Mouse (Mus musculus) neural tube, embryonic 11.5 days (tissue): ENCODE results near the gene Slc9a3r2. TPM values are rescaled to one million over a fixed set of nuclear protein-coding genes. Genes with fewer than 3 reads are reported as not detected.

Experiments used
- microRNA-seq: library from miRNA; unstranded; fragments of <30 nt; microRNA quantifications from one replicate; pipeline ENCODE4, GENCODE M21; 2016
- polyA plus RNA-seq: library from polyadenylated mRNA; unstranded; fragments of >200 nt; fragmentation: Nextera tagmentation; extraction: Ambion mirVana; gene quantifications from 2 replicates; pipeline ENCODE4 v1.2.1, GENCODE M21; 2014

Slc9a3r2 gene
- polyA plus RNA-seq, 1 experiment from 2014 or later = 38.8 TPM

Small RNA genes lying within 50 kb of the gene (microRNA-seq; reads per million reads assigned to microRNA genes)
- gene Gm24589 = not detected

Other genes starting within 250 kb of the Slc9a3r2 start
- gene Rnps1, start 235.8 kb downstream of the Slc9a3r2 start, polyA plus RNA-seq = 370 and 385 TPM in 2 replicates
- gene Eci1, start 223.7 kb downstream of the Slc9a3r2 start, polyA plus RNA-seq = 54.1 and 61.5 TPM in 2 replicates
- gene Dnase1l2, start 207.2 kb downstream of the Slc9a3r2 start, polyA plus RNA-seq = 2.1 and 2.3 TPM in 2 replicates
- gene E4f1, start 180.0 kb downstream of the Slc9a3r2 start, polyA plus RNA-seq = 17.0 and 21.2 TPM in 2 replicates
- gene Pgp, start 179.9 kb downstream of the Slc9a3r2 start, polyA plus RNA-seq = 65.0 and 65.2 TPM in 2 replicates
- 0.33 and 0.51 TPM in 2 replicates for gene Bricd5, start 176.4 kb downstream of the Slc9a3r2 start, polyA plus RNA-seq
- 26.2 and 29.7 TPM in 2 replicates for gene Mlst8, start 171.2 kb downstream of the Slc9a3r2 start, polyA plus RNA-seq
- 7.4 and 8.4 TPM in 2 replicates for gene Caskin1, start 161.7 kb downstream of the Slc9a3r2 start, polyA plus RNA-seq
- gene Traf7, start 122.4 kb downstream of the Slc9a3r2 start, polyA plus RNA-seq = 81.2 and 88.1 TPM in 2 replicates
- gene Rab26, start 116.1 kb downstream of the Slc9a3r2 start, polyA plus RNA-seq = 1.2 and 1.7 TPM in 2 replicates
- 20.6 and 29.0 TPM in 2 replicates for gene Pkd1, start 100.5 kb downstream of the Slc9a3r2 start, polyA plus RNA-seq
- 61.9 and 69.2 TPM in 2 replicates for gene Tsc2, start 17.7 kb downstream of the Slc9a3r2 start, polyA plus RNA-seq
- gene Nthl1, start 17.6 kb downstream of the Slc9a3r2 start, polyA plus RNA-seq = 13.8 and 15.7 TPM in 2 replicates
- not detected in 2 replicates for gene Npw, start 8.1 kb upstream of the Slc9a3r2 start, polyA plus RNA-seq
- 31.8 and 35.7 TPM in 2 replicates for gene Zfp598, start 19.4 kb upstream of the Slc9a3r2 start, polyA plus RNA-seq
- gene Syngr3, start 39.6 kb upstream of the Slc9a3r2 start, polyA plus RNA-seq = 14.6 and 18.1 TPM in 2 replicates
- 50.8 and 53.0 TPM in 2 replicates for gene Gfer, start 45.8 kb upstream of the Slc9a3r2 start, polyA plus RNA-seq
- 1.5 and 1.8 TPM in 2 replicates for gene Noxo1, start 45.9 kb upstream of the Slc9a3r2 start, polyA plus RNA-seq
- 110 and 131 TPM in 2 replicates for gene Tbl3, start 57.3 kb upstream of the Slc9a3r2 start, polyA plus RNA-seq
- gene Rnf151, start 67.7 kb upstream of the Slc9a3r2 start, polyA plus RNA-seq = 0.57 TPM in 1 of 2 replicates, not detected in the other
- gene Rps2, start 67.8 kb upstream of the Slc9a3r2 start, polyA plus RNA-seq = 1,370 and 1,378 TPM in 2 replicates
- gene Ndufb10, start 74.2 kb upstream of the Slc9a3r2 start, polyA plus RNA-seq = 213 and 214 TPM in 2 replicates
- gene Rpl3l, start 77.5 kb upstream of the Slc9a3r2 start, polyA plus RNA-seq = not detected in 2 replicates
- 25.5 and 27.2 TPM in 2 replicates for gene Msrb1, start 86.3 kb upstream of the Slc9a3r2 start, polyA plus RNA-seq
- 0.38 and 0.81 TPM in 2 replicates for gene Hs3st6, start 102.7 kb upstream of the Slc9a3r2 start, polyA plus RNA-seq
- not detected in 2 replicates for gene Meiob, start 154.0 kb upstream of the Slc9a3r2 start, polyA plus RNA-seq
- gene Hagh, start 189.8 kb upstream of the Slc9a3r2 start, polyA plus RNA-seq = 32.9 and 34.5 TPM in 2 replicates
- gene Fahd1, start 200.0 kb upstream of the Slc9a3r2 start, polyA plus RNA-seq = 16.2 and 19.0 TPM in 2 replicates
- gene Igfals, start 215.7 kb upstream of the Slc9a3r2 start, polyA plus RNA-seq = 0.24 TPM in 1 of 2 replicates, not detected in the other
- gene Nubp2, start 236.0 kb upstream of the Slc9a3r2 start, polyA plus RNA-seq = 82.3 and 88.8 TPM in 2 replicates
- 45.2 and 49.6 TPM in 2 replicates for gene Spsb3, start 236.3 kb upstream of the Slc9a3r2 start, polyA plus RNA-seq
- 28.9 and 29.7 TPM in 2 replicates for gene Eme2, start 244.8 kb upstream of the Slc9a3r2 start, polyA plus RNA-seq
- 75.3 and 81.6 TPM in 2 replicates for gene Mrps34, start 244.8 kb upstream of the Slc9a3r2 start, polyA plus RNA-seq
- 38.4 and 57.1 TPM in 2 replicates for gene Nme3, start 246.2 kb upstream of the Slc9a3r2 start, polyA plus RNA-seq